29 mouse cellular contexts compared by ENCODE assay signal in the genomic region with DNA sequence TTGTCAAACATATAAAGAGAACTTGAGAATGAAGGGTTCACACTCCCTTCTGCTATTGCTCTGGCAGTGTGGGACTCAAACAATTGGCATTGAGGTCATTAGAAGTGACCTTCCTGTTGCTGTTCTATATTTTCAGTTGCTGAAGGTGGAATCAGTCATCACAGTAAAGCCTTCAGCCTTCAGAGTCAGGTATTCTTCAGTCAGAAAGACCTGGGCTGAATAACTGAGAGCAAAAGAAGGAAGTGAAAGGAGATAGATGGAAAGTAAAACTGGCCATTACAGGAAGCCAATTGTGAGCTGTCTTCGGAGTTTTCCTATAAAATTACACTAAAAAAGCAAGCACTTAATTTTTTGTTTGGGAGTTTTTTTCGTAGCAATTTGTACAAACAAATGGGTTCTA.
DNase-seq lines count a peak whose midpoint lies in the region; ATAC-seq and TF ChIP-seq lines count a peak whose summit lies in the region.
"Had no signal": no experiment of that assay in that cellular context is flagged by ENCODE, and none has a peak within 500 bp of the region (broad histone marks: within the 10 kb centered on the region; RNA-seq: fewer than 3 reads in every experiment).

No protein-coding gene starts in this region.

- no peak for TF ChIP-seq POLR2A in spleen, adult 2 months (IDR thresholded peaks at IDR 0.05; ENCODE audit: low read depth, low read length)

- no peaks in the 10 kb centered on the region for H3K9me3 ChIP-seq in neural tube, embryonic 15.5 days (replicated peaks)
- H3K9me3 ChIP-seq: embryonic facial prominence, embryonic 12.5 days; embryonic facial prominence, embryonic 15.5 days; G1E; heart, embryonic 12.5 days; heart, embryonic 15.5 days; hindbrain, embryonic 10.5 days; hindbrain, embryonic 13.5 days had no signal

- H3K27me3 ChIP-seq in spleen, adult 2 months (ENCODE audit: control insufficient read depth, insufficient read depth, low read length) = no peaks in the 10 kb centered on the region
- H3K27me3 ChIP-seq in neural tube, embryonic 15.5 days (replicated peaks) = no peaks in the 10 kb centered on the region
- H3K27me3 ChIP-seq: embryonic facial prominence, embryonic 12.5 days; embryonic facial prominence, embryonic 15.5 days; heart, embryonic 12.5 days; heart, embryonic 15.5 days; hindbrain, embryonic 13.5 days; Patski had no signal

- H3K4me2 ChIP-seq in neural tube, embryonic 15.5 days = no peak overlapping the region
- H3K4me2 ChIP-seq: embryonic facial prominence, embryonic 12.5 days; embryonic facial prominence, embryonic 15.5 days; heart, embryonic 12.5 days; heart, embryonic 15.5 days; hindbrain, embryonic 13.5 days had no signal

- H3K27ac ChIP-seq in spleen, adult 2 months (ENCODE audit: insufficient read depth, low read length) = peak overlapping the region; percentile 63; the same call in 1 of the 2 replicates
- H3K27ac ChIP-seq in neural tube, embryonic 15.5 days (replicated peaks) = no peak overlapping the region
- H3K27ac ChIP-seq: embryonic facial prominence, embryonic 12.5 days; embryonic facial prominence, embryonic 15.5 days; gastrocnemius, adult 2 months; heart, embryonic 15.5 days; hindbrain, embryonic 10.5 days; hindbrain, embryonic 13.5 days had no signal

- no peak for TF ChIP-seq CTCF in spleen, adult 2 months (IDR thresholded peaks at IDR 0.05; ENCODE audit: extremely low read depth, insufficient read depth, insufficient read length, insufficient replicate concordance)

- H3K9ac ChIP-seq in neural tube, embryonic 15.5 days (replicated peaks) = no peak overlapping the region
- H3K9ac ChIP-seq: embryonic facial prominence, embryonic 12.5 days; embryonic facial prominence, embryonic 15.5 days; forebrain, postnatal 0 days; heart, embryonic 12.5 days; heart, embryonic 15.5 days; hindbrain, embryonic 13.5 days had no signal

- peaks cover 5% of the 10 kb centered on the region for H3K4me1 ChIP-seq in spleen, adult 2 months (ENCODE audit: control insufficient read depth, insufficient read depth, insufficient read length)
- 0 out of 2 replicates have a peak, but pooled peaks cover 5% of the 10 kb centered on the region for H3K4me1 ChIP-seq in neural tube, embryonic 15.5 days
- H3K4me1 ChIP-seq: embryonic facial prominence, embryonic 12.5 days; embryonic facial prominence, embryonic 15.5 days; heart, embryonic 12.5 days; heart, embryonic 15.5 days had no signal

- WGBS in spleen, adult 2 months = 28% methylated on average over 2 of the region's 2 CpGs
- 76% methylated on average over 2 of the region's 2 CpGs for WGBS in neural tube, embryonic 15.5 days

- DNase-seq in spleen, adult 2 months (ENCODE audit: low read depth in 1 of 2, low spot score in 2 of 2) = peak in 1 of 2 experiments; percentile 43
- no peak for DNase-seq in spleen, postnatal 14 days (ENCODE audit: low spot score in 2 of 2)
- DNase-seq in B cell, adult 2 months = peak; percentile 48 to 50
- DNase-seq in embryo, embryonic 9.5 days (ENCODE audit: extremely low spot score) = no peak
- DNase-seq in cerebellum, postnatal 36 days = no peak
- DNase-seq: adrenal gland, adult 2 months; adrenal gland, postnatal 14 days; cerebellum, adult 11-12 months; cerebellum, adult 8-10 months; cerebellum, postnatal 10 days; forebrain, postnatal 0 days; gastrocnemius, adult 2 months; gastrocnemius, postnatal 14 days; heart, adult 18-20 months; heart, postnatal 10 days; heart, postnatal 36 days had no signal

- no peaks in the 10 kb centered on the region for H3K36me3 ChIP-seq in spleen, adult 2 months (ENCODE audit: control insufficient read depth, insufficient read depth, low read length)
- H3K36me3 ChIP-seq in neural tube, embryonic 15.5 days = no peaks in the 10 kb centered on the region
- H3K36me3 ChIP-seq: embryonic facial prominence, embryonic 12.5 days; embryonic facial prominence, embryonic 15.5 days; G1E; heart, embryonic 12.5 days; heart, embryonic 15.5 days; hindbrain, embryonic 10.5 days; hindbrain, embryonic 13.5 days had no signal

- peak; percentile 85 for ATAC-seq in megakaryocyte, adult 5-6 weeks (ENCODE audit: poor library complexity, severe bottlenecking)
- peak; percentile 85; the same call in 1 of the 2 replicates for ATAC-seq in neutrophil, adult 5-6 weeks (ENCODE audit: extremely low read depth, insufficient number of reproducible peaks, low FRiP score, poor library complexity, severe bottlenecking)
- ATAC-seq in neural tube, embryonic 15.5 days (ENCODE audit: low FRiP score) = no peak
- ATAC-seq: forebrain, embryonic 14.5 days; forebrain, postnatal 0 days; hindbrain, embryonic 16.5 days; Patski had no signal

- H3K4me3 ChIP-seq in spleen, adult 2 months (ENCODE audit: extremely low read depth, insufficient read depth, insufficient read length) = no peak overlapping the region
- H3K4me3 ChIP-seq in neural tube, embryonic 15.5 days (replicated peaks) = no peak overlapping the region
- H3K4me3 ChIP-seq: embryonic facial prominence, embryonic 12.5 days; embryonic facial prominence, embryonic 15.5 days; gastrocnemius, adult 2 months; heart, embryonic 12.5 days; heart, embryonic 15.5 days; hindbrain, embryonic 10.5 days; hindbrain, embryonic 13.5 days had no signal

Comparison
In these comparisons a context has a peak if more than half of its experiments do, and no peak if none do; other contexts are left out.
1. DNase-seq: peak in B cell, adult 2 months (2 of 2); none in spleen, postnatal 14 days (0 of 2), embryo, embryonic 9.5 days (single experiment) and cerebellum, postnatal 36 days (0 of 2).